Mouse (Mus musculus): Measurements from ENCODE around the gene E130114P18Rik.

E130114P18Rik gene

DNA sequence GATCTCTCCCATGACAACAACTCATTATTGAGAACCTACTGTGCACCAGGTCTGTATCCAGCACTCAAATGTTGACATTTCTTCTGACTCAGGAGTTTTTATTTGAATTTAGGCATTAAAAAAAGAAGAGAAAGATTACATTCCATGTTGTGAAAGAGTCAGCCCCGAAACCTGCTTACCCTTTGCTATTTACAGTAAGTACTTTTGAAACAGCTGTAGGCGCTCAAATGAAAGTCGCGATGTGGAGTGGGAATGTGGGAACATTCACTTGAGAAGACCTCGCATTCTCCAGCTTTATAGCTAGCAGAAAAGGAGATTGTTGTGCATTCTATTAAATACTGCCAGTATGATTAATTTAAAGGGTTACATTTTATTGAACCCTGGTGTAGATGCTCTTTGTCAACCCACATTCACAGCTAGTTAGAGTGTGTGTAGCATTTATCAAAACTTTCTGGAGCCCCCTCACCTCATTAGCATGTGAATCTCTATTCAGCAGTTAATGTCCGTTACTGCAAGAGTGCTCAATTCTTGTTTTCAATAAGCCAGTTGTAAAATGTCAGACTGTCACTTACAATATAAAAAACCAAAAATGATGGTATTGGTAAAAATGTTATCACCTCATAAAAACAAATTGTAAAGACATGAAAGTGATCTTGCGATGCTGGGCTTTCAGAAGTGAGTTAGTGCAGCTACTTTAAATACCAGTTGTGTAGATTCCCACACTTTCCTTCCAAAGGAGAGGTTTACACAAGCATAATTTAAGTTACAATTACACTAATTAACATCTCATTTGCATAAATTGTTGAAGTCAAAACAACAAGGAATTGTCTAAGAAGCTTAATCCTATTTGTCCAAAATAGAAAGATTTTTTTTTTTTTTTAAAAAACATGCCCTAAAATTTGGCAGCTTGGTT lies 28.3 kb upstream of the E130114P18Rik start:
- DNase-seq (ENCODE audit: extremely low read depth, insufficient read length, low spot score): no peak

DNA sequence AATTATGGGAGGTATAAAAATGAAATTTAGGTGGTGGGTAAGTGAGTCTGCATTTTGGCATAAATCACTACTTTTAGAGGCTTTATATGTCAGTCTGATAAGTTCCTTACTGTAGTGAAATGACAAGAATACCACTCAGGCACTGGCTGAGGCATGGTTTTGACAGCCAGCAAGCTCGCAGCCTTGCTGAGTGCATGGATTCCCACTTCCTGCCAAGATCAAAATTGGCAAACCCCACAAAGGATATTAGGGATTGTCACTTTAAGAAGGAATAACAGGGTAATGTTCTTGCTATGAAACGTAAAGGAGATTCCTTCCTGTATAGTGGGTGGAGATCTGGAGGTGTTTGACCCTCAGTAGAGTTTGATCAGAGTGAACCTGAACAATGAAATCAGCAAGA lies 27.4 kb upstream of the E130114P18Rik start:
- DNase-seq (ENCODE audit: extremely low read depth, insufficient read length, low spot score): no peak

DNA sequence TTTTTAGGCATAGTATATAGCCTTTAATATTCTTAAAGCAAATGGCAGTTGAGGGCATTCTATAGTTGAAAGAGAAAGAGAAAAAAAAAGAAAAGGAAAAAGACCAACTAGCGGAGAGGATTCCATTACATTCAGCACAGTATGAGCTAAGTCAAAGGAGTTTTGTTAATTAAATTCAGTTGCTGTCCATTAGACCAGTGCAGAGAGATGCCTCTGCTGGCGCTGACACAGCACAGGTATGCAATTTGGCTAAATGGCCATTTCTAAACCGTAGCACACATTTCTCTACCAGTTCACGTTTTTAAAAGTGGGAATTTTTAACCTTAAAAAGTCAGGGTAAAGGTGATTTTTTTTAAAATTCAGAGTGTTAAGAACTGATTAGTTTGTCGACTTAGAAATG lies 26.8 kb upstream of the E130114P18Rik start:
- no peak for DNase-seq (ENCODE audit: extremely low read depth, insufficient read length, low spot score)

DNA sequence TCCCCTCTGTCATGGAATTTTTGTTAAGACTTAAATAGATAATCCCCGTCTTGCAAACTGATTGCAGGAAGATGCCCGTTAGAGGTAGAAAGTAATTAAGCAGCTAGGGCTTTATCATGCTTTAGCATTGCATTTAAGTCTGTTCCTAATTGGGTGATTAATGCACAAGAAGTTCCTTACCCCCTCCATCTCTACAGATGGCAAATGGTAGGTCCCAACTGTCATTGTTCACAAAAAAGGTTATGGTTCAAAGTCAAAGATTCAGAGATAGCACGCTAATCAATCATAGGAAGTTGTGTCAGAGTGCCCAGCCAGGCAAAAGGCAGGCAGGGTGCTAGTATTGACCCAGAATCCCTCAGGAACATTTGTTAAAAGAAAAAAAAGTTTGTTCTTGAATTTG lies 25.9 kb upstream of the E130114P18Rik start:
- no peak for DNase-seq (ENCODE audit: extremely low read depth, insufficient read length, low spot score)

DNA sequence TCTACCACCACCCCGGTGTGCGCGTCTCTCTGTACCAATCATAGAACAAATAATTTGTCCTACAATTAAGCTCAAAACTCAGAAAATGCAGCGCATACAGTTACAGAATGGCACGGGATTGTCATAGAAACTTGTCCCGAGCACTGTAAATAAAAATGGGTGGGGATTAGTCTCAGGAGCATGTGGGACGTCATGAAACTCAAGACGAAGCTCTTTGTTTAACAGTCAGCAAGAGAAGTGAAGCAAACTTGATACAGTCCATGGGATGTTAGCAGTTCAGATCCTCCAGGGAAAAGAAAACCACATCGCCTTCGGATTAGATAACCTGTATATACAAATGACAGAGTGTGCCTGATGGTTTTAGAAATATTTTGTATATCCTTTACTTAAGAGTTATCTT lies 18.6 kb upstream of the E130114P18Rik start:
- DNase-seq (ENCODE audit: extremely low read depth, insufficient read length, low spot score): no peak

DNA sequence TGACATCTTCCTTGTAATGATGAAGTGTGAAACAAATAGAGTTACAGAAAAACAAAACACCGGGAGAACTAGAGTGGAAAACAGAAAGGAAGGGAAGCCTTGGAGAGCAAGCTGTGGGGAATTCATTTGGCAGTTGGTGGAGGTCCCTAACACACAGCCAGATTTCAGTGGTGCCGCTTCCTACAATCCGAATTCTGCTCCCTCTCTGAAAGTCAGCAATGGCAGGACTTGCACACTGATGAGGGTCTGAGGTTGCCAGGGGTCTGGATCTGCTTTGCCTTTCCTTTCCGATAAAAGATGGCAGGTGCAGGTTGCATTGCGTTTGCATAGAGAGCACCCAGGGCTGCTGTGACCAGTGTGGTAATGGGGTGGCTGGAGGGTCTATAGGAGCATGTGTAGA lies 18.1 kb upstream of the E130114P18Rik start:
- no peak for DNase-seq (ENCODE audit: extremely low read depth, insufficient read length, low spot score)

DNA sequence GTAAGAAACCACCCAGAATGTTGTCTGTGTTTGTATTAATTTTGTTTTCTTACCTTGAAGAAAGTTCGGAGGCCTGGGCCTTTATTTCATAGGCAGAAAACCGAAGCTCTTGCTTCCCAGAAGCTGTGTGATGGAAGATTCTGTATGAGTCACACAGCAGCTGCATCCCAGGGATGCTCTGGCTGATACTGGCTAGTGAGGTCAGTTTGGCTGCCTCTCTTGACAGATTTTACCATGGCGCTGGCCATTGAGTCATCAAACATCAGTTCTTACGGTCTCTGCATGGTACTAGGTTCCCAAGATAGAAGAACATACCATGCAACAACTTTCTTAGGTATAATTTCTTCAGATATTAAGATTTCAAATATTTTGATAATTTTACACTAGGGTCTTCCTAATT lies 17.0 kb upstream of the E130114P18Rik start:
- no peak for DNase-seq (ENCODE audit: extremely low read depth, insufficient read length, low spot score)

DNA sequence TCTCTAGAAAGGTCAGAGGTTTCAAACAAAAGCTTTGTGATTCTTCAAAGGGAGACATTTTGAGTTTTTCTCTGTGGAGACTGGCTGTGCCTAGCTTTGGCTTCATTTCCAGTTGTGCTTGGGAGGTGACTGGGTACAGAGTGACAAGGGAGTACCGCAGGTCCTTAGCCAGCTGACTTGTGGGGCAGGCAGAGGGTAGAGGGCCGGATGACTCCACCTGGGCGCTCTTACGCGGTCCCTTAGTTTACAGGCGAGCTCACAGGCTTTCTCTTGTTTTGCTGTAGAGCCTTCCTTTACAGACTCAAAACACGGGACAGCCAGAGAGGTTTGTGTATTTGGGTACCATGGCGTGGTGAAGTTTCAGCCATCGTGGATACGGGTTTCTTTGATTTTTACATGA lies 16.1 kb upstream of the E130114P18Rik start:
- DNase-seq (ENCODE audit: extremely low read depth, insufficient read length, low spot score): no peak

DNA sequence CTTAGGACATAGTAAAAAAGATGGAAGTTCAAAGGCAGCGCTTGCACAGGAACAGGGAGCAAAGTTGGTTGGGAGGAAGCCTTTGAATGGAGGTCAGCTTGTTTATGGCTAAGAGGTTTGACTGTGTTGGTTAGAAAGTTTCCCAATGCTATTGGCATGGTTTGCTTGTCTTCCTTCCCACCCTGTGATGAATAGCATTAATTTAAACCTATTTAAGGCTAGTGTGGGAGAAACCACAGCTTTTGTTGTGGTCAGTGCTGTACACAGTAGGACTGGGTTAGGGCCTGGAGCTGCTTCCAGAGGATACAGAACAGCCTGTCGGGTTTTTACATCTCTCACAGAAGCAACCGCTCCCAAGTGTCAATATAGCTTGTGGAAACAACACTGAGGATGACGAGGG lies 10.7 kb upstream of the E130114P18Rik start:
- DNase-seq (ENCODE audit: extremely low read depth, insufficient read length, low spot score): no peak

DNA sequence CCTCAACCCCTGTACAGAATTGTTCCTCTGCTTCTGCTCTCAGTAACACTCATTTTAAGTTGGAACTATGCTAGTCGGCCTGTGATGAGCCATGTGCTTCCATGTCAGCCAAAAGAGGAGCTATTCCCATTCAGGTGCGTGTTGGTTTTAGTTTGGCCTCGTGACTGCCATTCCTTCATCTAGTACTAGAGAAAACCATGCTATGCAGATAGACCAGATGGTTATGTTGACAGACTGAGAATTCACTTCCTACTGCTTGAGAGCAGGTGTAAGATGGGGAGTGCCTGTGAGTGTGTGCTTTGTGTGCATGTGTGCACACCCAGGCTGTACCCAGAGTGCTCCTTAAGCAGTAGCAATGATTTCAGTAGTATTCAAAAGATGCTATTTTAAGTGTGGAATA lies 9.6 kb upstream of the E130114P18Rik start:
- DNase-seq (ENCODE audit: extremely low read depth, insufficient read length, low spot score): no peak

DNA sequence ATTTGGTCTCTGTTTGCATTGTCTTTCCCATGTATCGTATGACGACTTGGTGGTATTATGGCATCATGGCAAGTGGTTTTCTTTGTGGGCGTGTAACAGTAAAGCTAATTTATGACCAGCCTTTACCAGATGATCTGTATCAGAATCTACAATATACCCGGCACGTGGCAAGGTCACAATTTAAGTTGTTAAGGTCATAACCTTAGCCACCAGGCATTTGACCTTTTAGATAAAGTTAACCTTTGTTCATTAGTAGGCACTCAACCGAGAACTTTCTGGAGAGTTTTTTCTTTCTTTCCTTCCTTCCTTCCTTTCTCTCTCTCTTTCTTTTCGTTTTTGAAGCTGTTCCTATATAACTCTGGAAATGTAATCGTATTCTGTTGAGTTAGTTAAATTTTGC lies 8.7 kb upstream of the E130114P18Rik start:
- no peak for DNase-seq (ENCODE audit: extremely low read depth, insufficient read length, low spot score)

DNA sequence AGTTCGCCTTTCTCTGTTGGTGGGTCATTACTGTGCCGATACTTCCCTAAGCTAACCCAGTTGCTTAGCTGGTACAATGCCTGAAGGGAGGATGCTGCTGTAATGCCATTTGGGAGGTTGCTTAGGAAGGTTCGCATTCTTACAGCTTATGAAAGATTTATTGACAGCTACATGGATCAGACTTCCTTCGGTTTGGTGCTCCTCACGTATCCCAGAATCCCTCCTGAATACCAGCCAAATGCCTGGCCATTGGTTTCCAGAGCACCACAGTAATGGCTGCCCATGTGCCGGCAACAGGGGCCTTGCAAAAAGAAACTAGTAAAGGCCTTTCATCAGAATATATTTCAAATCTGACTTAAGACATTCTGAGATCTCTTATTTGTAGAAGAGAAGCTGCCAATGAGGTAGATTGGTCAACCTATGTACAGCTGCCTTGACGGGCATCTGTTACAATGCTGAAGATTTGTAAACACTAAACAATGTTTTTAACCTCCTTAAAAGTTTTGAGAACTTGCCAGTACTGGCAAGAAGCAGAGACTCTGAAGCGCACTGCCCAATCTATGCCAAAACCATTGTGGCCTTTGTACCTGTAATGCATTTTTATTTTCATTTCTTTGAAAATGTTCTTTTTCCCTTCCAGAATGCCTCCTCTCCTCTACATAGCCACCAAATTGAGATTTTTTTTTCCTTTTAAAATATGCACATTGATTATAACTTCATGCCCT lies 7.8 kb upstream of the E130114P18Rik start:
- DNase-seq (ENCODE audit: extremely low read depth, insufficient read length, low spot score): no peak

DNA sequence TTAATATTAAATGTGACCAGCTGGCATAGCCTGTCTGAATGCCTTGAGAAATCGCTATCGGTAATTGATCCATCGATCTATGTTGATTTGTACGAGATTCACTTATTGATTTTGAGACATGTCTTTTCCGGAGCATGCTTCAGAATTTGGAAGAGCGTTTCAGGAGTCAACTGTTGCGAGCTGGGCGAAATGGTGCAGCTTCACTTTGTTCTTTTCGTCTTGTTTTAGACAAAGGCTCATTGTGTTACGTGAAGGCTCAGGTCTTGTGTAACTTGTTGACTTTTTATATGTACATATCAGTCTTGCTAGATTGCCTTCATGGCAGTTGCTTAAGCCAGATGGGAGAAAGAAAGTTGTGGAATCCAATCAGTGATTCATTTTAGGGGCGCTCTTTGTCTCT lies 6.4 kb upstream of the E130114P18Rik start:
- DNase-seq (ENCODE audit: extremely low read depth, insufficient read length, low spot score): no peak

DNA sequence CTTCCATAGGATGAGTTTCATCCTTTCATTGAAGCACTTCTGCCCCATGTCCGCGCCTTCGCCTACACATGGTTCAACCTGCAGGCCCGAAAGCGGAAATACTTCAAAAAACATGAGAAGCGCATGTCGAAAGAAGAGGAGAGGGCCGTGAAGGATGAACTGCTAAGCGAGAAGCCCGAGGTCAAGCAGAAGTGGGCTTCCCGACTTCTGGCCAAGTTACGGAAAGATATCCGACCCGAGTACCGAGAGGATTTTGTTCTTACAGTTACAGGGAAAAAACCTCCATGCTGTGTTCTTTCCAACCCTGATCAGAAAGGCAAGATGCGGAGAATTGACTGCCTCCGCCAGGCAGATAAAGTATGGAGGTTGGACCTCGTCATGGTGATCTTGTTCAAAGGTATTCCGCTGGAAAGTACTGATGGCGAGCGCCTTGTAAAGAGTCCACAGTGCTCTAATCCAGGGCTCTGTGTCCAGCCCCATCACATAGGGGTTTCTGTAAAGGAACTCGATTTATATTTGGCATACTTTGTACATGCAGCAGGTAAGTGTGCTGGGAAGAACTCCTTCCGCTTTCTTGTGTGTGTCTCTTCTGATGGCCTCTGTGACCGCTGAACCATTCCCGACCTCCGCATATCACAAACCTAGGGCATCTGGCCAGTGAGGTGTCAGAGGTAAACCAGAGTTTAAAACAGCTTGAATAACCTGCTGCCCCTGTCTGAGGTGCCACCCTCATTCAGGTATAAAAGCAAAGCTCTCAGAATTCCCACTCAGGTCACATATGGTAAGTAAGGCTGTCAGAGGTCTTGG lies 5.4 kb upstream of the E130114P18Rik start:
- no peak for DNase-seq (ENCODE audit: extremely low read depth, insufficient read length, low spot score)

DNA sequence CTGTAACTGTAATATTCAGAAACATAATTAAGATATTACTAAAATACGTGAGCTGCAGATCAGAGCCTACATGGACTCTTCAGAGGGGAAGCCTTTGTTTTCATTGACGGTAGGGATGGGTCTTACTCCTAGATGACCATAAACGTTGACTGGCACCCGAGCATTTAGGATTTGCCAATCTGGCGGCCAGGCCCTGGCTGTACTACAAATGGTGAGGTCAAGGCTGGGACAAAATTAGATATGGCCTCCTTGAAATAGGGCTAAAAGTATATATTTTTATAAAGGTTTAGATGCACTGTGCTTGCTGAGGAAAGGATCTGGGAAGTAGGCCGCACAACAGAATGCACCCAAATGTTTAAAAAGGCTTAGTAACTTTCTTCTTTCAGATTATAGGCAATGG lies 4.6 kb upstream of the E130114P18Rik start:
- DNase-seq (ENCODE audit: extremely low read depth, insufficient read length, low spot score): no peak

DNA sequence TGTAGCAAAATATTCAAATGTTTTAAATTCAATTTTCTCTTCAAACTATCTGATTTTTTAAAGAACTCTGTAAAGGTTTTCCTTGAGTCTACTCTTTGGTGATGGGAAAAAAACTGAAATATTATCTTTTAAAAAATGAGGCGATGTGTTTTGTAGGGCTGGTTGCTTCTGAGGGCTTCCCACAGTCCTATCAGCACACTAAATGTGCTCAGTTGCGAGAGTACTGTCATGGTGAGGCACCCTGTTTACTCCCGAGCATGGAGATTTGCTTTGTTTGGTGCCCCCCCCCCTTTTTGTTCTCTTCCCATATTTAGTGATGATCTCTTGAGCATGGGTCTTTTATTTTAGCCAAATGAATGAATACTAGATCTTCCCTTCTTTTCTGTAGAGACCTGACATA lies 4.2 kb upstream of the E130114P18Rik start:
- no peak for DNase-seq (ENCODE audit: extremely low read depth, insufficient read length, low spot score)

DNA sequence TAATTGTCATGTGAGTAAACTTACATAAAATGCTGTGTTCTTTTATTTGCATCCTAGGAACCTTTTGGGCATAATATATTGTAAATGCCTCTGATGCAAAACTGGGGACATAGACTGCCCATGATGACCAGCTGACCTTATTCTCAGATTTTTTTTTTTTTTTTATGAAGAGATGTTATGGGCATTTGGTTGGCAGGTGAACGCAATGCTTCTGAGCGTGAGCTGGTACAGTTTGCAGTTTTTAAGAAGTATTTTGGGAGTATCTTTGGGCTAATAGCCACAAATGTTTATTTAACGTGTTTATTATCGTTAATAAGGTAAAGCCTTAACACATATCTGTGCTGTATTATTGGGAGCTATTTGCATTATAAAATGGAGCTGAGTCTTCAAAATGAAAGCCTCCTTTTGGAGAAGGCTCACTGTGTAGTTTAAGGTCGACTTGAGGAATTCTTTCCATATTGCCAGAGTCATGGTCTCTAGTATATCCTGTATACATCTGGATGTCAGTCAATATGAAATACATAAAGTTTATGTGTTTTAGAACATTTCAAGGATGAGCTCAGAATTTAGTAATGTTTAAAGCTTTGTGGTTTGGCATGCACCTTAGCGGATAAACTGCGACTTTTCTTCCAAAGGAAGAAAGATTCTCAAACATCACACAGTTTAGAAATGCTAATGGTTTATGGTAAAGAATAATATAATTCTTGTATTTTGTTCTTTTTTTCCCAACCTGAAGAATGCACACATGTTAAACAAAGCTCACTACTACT lies 3.0 kb upstream of the E130114P18Rik start:
- no peak for DNase-seq (ENCODE audit: extremely low read depth, insufficient read length, low spot score)

DNA sequence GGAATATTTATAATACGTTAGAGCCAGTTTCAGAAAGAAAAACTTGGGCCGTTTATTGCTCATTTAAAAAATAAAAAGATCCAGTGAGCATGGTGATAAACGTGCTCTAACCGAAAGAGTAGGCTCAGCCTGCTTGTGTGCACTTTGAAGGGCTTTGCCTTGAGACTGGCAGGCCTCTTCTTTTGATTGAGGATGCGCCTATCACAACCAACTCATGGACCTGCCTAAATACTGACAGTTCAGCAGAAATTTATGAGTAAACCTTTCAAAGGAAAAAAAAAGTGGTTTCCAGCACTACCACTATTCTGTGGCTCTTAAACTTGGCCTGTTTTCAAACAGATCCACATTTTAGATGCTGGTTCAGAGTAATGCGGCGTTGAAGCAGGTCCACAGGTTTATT lies 2.1 kb upstream of the E130114P18Rik start:
- DNase-seq (ENCODE audit: extremely low read depth, insufficient read length, low spot score): no peak

DNA sequence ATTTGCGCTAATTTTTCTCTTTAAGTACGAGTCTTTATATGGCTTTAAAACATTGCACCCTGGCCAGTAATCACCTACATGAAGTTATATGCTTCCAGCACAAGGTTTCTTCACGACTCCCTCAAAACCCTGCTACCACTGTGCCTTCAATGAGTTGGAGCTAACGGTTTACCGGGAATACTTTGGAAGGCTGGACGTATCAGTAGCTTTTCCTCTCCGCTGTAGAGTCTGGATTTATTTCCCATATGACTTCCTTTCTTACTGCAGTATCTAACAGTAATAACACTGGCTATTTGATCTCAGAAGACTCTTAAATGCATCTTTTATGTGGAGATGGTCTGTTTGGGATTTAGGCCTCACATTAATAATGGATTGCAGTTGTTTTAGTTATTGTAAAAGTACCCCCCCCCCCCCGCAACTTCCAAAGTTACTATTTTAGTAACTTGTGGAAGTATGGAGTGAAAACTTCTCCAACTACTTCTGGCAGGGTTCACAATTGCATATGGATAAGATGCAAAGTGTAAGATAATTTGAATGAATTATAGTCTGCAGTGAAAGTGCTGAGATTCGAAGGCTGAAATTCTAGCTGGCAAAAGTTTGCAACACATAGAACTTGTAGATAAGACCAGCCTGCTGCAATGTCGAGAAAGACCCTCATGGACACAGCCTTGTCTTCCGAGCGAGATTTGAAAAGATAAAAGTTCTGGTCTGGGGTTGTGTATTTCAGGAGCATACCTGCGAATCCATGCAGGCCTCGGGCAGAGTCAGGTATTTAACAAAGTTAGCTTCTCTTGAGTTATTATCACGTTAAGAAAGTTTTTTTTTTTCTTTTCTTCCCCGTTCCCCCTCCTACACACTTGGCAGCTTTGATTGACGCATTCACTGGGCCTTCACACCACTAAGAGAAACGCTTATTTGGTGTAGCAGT lies 1.4 kb upstream of the E130114P18Rik start:
- peak; percentile 14 for DNase-seq (ENCODE audit: extremely low read depth, insufficient read length, low spot score)
